Mouse (Mus musculus) NIH3T3 (cell line): ENCODE results near the gene Zbtb48.

Experiments
- DNase-seq: peaks from one replicate; pipeline ENCODE4 v3.0.0-alpha.2; 2012; ENCODE audit warnings: low read depth

Zbtb48 gene

DNA sequence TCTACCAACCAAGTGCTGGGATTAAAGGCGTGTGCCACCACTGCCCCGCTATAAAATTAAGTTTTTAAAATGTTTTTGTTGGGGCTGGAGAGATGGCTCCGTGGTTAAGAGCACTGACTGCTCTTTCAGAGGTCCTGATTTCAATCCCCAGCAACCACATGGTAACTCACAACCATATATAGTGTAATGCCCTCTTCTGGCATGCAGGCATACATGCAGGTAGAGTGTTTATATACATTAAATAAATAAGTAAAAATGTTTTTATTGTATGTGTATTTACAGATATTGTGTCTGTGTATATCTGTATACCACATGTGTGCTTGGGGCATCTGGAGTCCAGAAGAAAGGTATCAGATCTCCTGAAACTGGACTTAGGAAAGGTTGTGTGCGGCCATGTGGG, 26.1 kb downstream of the Zbtb48 start:
- no peak for DNase-seq

DNA sequence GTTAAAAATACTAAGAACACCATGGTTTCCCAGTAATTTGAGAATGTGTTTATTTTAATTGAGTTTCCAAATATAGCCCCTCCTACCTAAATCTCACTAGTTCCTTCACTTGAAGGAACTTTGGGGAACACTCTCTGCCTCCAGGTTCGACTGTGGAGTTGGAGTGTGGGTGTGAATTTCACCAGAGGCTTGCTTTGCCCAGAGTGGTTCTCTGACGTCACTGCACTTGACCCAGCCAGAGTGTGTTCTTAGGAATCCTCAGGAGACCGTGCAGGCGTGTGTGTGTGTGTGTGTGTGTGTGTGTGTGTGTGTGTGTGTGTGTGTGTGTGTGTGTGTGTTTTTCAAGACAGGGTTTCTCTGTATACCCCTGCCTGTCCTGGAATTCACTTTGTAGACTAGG, 26.6 kb downstream of the Zbtb48 start:
- peak; percentile 50 for DNase-seq

- DNase-seq = no peak
Observed at GRCm38 (mm10) chr4:151999481-151999880, 28.0 kb downstream of the Zbtb48 start.

GRCm38 (mm10) chr4:151997701-151998100, 29.8 kb downstream of the Zbtb48 start:
- DNase-seq = no peak

- no peak for DNase-seq
Observed at GRCm38 (mm10) chr4:151996951-151997222, 30.6 kb downstream of the Zbtb48 start.

DNA sequence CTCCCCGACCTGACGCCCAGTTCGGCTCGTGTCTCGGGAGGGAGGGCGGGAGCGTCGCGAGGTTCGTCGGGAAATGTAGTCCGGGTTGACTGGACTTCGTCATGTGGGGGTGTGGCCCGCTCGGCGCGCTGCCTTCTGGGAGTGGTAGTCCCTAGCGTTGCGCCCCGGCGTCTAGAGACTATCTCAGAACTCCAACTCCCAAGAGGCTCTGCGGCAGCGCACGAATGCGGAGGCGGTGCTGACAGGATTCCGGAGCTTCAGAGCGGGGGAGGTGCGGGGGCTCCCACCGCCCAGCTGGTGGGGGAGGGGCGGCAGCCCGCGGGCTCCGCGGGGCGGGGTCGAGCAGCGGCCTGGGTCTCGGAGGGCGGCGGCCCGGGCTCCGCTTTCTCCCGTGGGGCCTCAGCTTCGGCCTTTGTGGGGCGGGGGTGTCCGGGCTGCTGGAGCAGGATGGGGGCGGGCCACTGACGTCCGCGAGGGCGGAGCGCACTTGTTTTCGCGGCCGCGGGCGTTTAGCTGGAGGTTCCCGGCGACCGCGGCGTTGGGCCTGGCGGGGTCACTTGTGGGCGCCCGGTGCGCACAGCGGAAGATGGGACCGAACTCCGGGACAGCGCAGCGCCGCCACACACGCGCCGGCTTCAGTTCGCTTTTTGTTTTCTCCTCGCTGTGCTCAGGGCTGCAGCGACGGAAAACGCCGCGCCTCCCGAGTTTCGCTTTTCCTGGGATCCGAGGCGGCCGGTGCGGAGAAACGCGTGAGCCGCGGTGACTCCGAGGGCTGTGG, 31.1 kb downstream of the Zbtb48 start, which contains the start of gene Phf13:
Phf13 (minus strand) TSS at position 86 of the 778 bp plus-strand sequence.
- DNase-seq = peak; percentile 98

DNA sequence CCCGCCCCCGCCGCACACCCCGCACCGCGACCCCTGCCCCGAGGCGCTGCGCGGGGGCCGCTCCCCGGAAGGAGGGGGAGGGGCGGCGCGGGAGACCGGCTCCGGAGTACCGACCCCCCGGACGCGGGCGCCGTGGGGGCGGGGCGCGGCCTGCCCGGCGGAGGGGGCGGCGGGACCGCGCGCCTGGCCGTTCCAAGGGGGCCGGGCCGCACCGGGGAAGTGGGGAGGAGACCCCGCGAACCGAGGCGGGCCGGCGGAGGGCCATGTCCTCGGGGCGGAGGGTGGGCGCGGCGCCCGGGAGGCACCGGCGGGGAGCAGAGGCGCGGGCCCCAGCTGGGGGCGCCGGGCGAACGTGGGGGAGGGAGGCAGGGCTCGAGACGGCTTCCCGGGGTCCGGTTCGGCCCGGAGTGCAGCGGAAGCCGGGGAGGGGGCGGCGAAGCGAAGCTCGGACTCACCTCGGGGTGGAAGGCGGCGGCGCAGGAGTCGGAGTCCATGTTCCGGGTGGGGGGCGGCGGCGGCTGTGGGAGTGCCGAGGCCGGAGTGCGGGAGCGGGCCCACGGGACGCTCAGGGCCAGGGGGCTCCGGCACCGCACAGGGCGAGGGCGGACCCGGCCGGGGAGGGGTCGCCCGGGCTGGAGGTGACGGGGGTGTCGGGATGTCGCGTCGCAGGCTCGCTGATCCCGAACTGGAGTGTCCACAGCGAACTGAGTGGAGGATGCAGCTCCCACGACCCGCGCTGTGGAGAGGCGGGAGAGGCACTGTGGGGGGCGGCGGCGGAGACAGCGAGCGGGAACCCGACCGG, 31.9 kb downstream of the Zbtb48 start:
- DNase-seq = peak; percentile 16

DNA sequence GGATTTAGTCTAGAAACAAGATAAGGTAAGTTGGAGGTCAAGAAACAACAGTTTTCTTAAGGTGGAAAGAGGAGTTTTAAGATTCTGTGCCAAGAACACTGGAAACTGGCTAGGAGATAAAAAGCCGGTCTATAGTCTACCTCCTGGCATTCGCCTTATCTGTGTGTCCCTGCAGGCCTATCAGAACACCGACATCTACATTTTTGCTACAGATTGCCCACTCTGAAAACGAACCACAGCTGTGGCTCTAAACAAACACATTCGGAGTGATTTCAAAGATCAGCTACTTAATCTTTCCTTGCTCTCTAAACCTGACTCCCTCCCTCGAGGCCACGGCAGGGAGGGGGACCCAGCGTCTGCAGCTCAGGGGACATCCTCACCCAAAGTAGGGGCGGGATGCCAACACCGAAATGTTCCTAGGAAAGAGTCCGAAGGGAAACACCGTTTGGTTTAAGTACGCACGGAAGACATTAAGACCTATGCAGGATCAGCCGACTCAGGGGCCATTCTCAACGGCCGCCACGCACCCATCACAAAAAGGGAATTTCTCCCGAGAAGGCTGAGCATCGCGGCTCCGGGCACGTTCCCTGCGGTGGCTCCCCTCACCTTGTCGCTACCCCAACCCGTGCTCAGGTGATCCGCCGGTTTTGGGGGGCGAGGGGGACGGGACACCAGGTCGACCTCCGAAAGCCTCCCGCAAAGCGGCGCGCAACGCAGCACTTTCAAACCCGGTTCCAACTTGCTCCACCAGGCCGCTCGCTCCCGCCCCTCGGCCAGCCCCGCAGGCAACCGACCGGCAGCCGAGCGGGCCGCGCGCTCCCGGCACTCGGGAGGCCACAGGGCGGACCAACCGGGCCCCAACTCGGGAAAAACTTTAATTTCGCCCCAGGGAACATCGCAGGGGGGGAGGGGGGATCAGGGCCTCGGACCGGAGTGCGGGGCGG, 33.0 kb downstream of the Zbtb48 start:
- peak; percentile 60 for DNase-seq

GRCm38 (mm10) chr4:151993035-151993434, 34.4 kb downstream of the Zbtb48 start:
- DNase-seq = no peak

GRCm38 (mm10) chr4:151992091-151992490, 35.4 kb downstream of the Zbtb48 start:
- no peak for DNase-seq

DNA sequence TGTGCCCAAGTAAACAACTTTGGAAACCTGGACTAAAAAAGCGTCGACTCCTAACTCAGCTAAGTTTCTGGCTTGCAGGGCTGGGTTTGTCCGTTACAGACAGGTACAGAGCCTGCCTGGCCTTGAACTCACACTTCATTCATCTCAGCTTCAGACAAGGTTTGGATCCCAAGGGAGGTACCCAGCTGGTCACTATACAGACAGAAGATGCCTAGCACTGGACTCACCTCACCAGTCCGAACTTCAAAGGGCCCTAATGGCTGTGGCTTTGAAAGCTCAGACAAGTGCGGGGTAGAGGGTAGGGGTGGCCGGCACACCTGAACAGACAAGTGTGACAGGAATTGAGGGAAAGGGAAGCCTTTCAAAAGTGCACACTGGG, 38.4 kb downstream of the Zbtb48 start:
- DNase-seq = no peak

DNA sequence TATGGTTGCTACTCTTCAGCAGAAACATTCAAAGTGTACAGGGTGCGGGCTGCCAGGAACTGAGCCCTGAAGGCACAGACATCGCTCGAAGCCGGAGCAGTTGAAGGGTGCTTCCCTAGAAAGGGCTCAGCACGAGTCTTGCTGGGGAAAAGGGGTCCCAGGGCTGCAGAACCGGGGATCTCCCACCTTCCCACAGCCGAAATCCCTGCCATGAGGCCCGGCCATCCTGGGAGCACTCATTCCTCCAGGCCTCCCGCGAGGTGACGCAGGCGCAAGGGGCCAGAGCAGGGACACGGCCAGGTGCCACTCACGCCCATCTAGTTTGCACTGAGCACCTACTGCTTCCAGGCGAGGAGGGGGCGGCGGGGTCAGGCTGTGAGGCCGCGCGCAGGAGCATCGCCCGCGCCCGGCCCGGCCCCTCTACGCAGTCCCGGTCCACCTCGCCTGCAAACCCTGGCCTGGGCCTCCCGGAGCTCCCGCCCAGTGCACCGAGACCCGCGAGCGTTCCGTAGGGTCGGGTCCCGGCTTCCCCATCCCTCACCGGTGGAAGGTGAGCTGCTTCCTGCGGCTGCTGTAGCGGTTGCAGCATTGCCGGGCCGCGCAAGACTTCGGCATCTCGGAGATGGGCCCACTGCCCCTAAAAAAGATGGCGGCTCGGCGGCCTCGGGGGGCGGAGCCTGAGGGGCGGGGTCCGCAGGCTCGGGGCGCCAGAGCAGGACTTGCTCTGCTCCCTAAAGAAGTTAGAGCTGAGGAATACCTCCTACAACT, 38.9 kb downstream of the Zbtb48 start, which contains the start of gene Thap3:
Thap3 (minus strand) TSS at position 656 of the 768 bp plus-strand sequence.
- peak; percentile 80 for DNase-seq

DNA sequence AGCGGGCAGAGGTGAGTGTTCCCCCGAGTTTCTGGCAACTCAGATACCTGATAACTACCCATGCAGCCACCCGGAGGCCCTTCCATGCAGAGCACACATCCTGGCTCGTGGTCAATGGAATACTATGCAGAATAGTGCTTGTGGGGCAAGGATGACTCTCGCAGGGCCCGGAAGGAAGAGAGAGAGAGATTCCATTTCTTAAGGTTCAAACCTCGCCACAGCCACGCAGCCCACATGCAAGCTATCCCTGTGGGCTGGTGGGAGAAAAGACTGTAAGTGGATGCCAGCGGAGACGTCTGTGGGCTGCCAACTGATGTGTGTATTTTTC, 39.5 kb downstream of the Zbtb48 start:
- DNase-seq = peak; percentile 41

- no peak for DNase-seq
Observed at GRCm38 (mm10) chr4:151986650-151987049, 40.8 kb downstream of the Zbtb48 start.

- no peak for DNase-seq
Observed at GRCm38 (mm10) chr4:151985886-151986285, 41.6 kb downstream of the Zbtb48 start.

- no peak for DNase-seq
Observed at GRCm38 (mm10) chr4:151983560-151983959, 43.9 kb downstream of the Zbtb48 start.

- no peak for DNase-seq
Observed at GRCm38 (mm10) chr4:151983043-151983442, 44.4 kb downstream of the Zbtb48 start.

DNA sequence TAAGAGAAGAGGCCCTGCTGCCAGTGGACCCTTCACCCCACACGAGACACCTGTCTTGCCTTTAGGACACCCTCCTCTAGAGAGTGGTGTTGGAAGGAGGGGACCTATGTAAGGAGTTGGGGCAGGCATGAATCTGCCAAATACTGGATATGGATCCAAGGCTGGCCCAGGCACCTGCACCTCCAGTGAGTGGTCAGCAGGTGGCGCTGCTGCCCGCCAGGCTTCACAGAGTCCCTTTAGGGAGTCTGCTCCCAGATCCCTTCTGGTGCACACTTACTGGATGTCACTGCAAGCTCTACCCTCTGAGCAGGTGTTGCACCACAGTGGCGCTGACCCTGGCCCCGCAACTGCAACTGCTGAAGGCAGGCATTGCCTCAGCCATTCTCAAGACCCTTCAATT, 46.1 kb downstream of the Zbtb48 start:
- DNase-seq = peak; percentile 90

GRCm38 (mm10) chr4:151980699-151981098, 46.8 kb downstream of the Zbtb48 start:
- DNase-seq = peak; percentile 53

- DNase-seq = peak; percentile 85
Observed at GRCm38 (mm10) chr4:151977748-151978147, 49.7 kb downstream of the Zbtb48 start.

DNA sequence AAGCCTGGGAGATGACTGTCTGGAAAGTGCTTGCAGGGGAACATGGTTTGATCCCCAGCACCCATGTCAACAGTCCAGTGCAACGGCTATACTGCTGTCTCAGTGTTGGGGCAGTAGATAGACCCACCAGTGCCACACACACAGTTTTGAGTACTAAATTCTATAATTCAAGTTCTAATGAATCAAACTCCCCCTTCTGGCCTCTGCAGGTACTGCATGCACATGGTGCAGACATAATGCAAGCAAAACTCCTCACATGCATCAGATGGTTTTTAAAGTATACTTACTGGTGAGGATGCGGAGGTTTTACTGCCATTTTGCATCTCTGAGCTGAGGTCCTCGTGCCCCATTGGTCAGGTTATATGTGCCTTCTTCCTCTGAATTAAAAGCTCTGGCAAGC, 52.0 kb downstream of the Zbtb48 start:
- DNase-seq = peak; percentile 56
